Mouse (Mus musculus) small intestine, adult 2 months (tissue): ENCODE data around the gene D8Ertd738e.

Experiments used
- CTCF ChIP-seq: fragments of 200-500 bp; IDR thresholded peaks from 2 replicates; pipeline ENCODE4 v1.5.1; 2012; ENCODE audit warnings: low read depth, mild to moderate bottlenecking, control low read depth, inconsistent platforms, low read length, moderate library complexity, mixed read lengths; ENCODE audit not compliant: insufficient replicate concordance, insufficient read length; ENCODE audit errors: extremely low read depth
- POLR2A ChIP-seq: fragments of 200-500 bp; IDR thresholded peaks from 2 replicates; pipeline ENCODE4 v1.6.1; 2012; ENCODE audit warnings: low read depth, mild to moderate bottlenecking, control low read depth, inconsistent platforms, low read length, moderate library complexity

DNA sequence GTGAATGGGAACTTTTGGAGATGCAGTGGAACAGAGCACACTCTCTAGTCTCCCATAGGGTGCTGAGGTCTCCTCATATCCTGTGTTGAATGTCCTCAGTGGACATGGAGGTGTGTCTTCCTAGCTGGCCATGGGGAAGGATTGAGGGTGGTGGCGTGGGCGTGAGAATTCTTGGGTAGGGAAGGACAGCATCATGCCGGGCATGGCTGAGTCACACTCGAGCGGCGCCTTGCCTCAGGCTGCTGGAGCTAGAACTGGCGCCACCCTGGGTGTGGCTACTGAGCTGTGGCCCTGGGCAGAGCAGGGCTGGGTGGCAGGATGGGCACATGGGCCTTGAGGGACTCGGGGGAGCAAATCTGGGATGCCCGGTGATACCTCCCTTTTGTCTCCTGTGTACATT lies 47.1 kb downstream of the D8Ertd738e start:
- TF ChIP-seq POLR2A (no peak), CTCF (no peak)
